Mouse (Mus musculus) midbrain, embryonic 11.5 days (tissue): ENCODE measurements at regions not wholly inside any gene's neighbourhood (a gene's known extent, or its start where the extent isn't known, plus 50 kb on each side); places are given as distances from the start of the nearest gene placed in this dataset.

ENCODE experiments used
- ATAC-seq: fragments of 200-750 bp; cut with Nextera tagmentation; 2 replicates; pipeline ENCODE4 v1.8.0; 2017; ENCODE audit warnings: moderate TSS enrichment, moderate library complexity; ENCODE audit not compliant: low FRiP score
- DNase-seq: peaks from one replicate; pipeline ENCODE4 v3.0.0; 2015; ENCODE audit warnings: low spot score; ENCODE audit errors: missing footprints
- H3K27ac ChIP-seq: fragments of 300-500 bp; sonication (generic); 2 replicates; pipeline ENCODE4 v1.5.1; 2014; ENCODE audit warnings: low read depth, low read length
- H3K27me3 ChIP-seq: fragments of 300-500 bp; sonication (generic); 2 replicates; pipeline ENCODE4 v1.6.1; 2014; ENCODE audit warnings: mild to moderate bottlenecking, low read length, moderate library complexity, mixed read lengths; ENCODE audit not compliant: control insufficient read depth, insufficient read depth
- H3K36me3 ChIP-seq: fragments of 300-500 bp; sonication (generic); 2 replicates; pipeline ENCODE4 v1.6.1; 2014; ENCODE audit warnings: mild to moderate bottlenecking, low read length, moderate library complexity, mixed read lengths; ENCODE audit not compliant: control insufficient read depth, insufficient read depth
- H3K4me1 ChIP-seq: fragments of 300-500 bp; sonication (generic); 2 replicates; pipeline ENCODE4 v1.6.1; 2014; ENCODE audit warnings: low read length; ENCODE audit not compliant: control insufficient read depth, insufficient read depth
- H3K4me2 ChIP-seq: fragments of 300-500 bp; sonication (generic); 2 replicates; pipeline ENCODE4 v1.6.1; 2014; ENCODE audit warnings: mild to moderate bottlenecking, moderate library complexity
- H3K4me3 ChIP-seq: fragments of 300-500 bp; sonication (generic); 2 replicates; pipeline ENCODE4 v1.5.1; 2014; ENCODE audit warnings: low read depth, low read length
- H3K9ac ChIP-seq: fragments of 300-500 bp; sonication (generic); 2 replicates; pipeline ENCODE4 v1.6.1; 2014; ENCODE audit warnings: low read length
- H3K9me3 ChIP-seq: fragments of 300-500 bp; sonication (generic); 2 replicates; pipeline ENCODE4 v1.6.1; 2016; ENCODE audit warnings: low read length; ENCODE audit not compliant: control insufficient read depth
- WGBS: fragments of 180-500 bp; shearing (Covaris S2); extraction: QIAGEN DNeasy Blood & Tissue Kit; methylation state at CpG from one replicate; pipeline ENCODE4 v1.1.7; 2014; 5-methylcytosine and 5-hydroxymethylcytosine counted together

DNA sequence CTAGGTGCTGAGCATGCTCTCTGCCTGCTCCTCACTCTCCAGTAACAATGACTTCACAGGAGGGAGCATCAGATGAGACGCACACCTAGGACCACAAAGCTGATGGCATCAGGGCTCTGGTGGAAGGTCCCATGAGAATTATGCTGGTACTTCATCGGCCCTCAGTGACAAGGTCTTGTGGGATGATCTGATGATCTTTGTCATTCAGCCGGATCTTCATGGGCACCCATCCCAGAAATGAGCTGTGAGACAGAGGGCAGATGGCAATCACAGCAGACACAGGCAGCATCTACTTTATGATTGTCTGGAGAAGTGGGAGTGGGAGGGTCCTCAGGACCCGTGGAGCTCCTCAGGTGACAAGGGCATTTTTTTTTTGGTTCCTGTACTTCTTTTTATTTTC lies 114.7 kb upstream of the Ctnnb1 start:
- DNase-seq (no peak), ATAC-seq (no peak)
- no peaks in the 10 kb centered on the region for H3K36me3 ChIP-seq
- H3K4me1 ChIP-seq: no peaks in the 10 kb centered on the region
- H3K4me3 ChIP-seq: no peak overlapping the region
- 81% methylated on average over 4 of the region's 4 CpGs for WGBS
- no peak overlapping the region for H3K9ac ChIP-seq
- H3K9me3 ChIP-seq: no peaks in the 10 kb centered on the region
- H3K27me3 ChIP-seq: no peaks in the 10 kb centered on the region
- H3K4me2 ChIP-seq: no peak overlapping the region
- H3K27ac ChIP-seq: no peak overlapping the region

DNA sequence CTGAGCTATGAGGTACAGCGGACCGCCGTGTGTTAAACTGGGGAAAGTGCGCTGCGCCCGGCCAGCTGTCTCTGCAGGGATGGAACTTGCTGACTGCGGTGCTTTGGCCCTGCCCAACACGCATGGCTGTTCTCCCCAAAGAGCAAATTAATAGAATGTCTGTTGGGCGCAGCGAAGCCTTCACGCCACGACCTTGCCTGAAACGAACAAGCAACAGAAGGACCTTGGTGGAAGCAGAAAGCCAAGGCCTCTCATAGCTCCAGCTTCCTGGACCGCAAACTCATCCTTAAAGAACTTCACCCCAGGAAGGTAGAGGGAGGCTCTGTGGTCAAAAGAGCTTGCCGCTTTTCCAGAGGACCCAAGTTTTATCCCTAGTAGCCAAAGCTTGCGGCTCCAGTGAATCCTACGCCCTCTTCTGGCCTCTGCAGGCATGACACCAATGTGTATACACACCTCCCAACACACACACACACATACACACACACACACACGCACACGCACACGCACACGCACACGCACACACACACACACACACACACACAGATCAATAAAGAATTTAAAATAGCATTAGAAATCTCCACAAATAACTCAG lies 110.2 kb upstream of the Ctnnb1 start:
- Histone ChIP-seq H3K36me3 (no peaks in the 10 kb centered on the region), H3K27me3 (no peaks in the 10 kb centered on the region), H3K4me2 (no peak overlapping the region), H3K27ac (no peak overlapping the region), H3K4me3 (no peak overlapping the region), H3K4me1 (no peaks in the 10 kb centered on the region), H3K9ac (no peak overlapping the region), H3K9me3 (no peaks in the 10 kb centered on the region)
- 88% methylated on average over 22 of the region's 22 CpGs for WGBS
- DNase-seq (no peak), ATAC-seq (no peak)

DNA sequence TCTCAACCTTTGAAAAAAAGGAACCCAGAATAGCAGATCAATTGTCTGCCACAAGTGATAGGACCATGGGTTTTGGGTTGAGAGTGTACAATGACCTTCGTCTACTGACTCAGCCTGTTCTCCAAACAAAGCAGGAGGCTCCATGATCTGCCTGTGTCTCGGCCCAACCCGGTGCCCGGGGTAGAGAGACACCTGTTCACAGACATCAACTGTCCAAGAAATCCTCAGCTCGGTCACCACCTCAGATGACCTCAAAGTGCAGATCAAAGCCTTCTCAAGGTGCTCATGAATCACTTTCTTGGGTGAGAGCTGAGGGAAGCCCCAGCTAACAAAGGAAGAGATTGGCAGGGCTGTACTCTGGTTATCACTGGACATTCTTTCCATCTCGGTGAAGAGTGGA lies 108.1 kb upstream of the Ctnnb1 start:
- Histone ChIP-seq H3K4me1 (no peaks in the 10 kb centered on the region), H3K9ac (no peak overlapping the region), H3K27ac (no peak overlapping the region), H3K27me3 (no peaks in the 10 kb centered on the region), H3K9me3 (no peaks in the 10 kb centered on the region), H3K4me3 (no peak overlapping the region), H3K36me3 (no peaks in the 10 kb centered on the region), H3K4me2 (no peak overlapping the region)
- no peak for ATAC-seq
- WGBS: 92% methylated on average over 6 of the region's 6 CpGs
- no peak for DNase-seq

DNA sequence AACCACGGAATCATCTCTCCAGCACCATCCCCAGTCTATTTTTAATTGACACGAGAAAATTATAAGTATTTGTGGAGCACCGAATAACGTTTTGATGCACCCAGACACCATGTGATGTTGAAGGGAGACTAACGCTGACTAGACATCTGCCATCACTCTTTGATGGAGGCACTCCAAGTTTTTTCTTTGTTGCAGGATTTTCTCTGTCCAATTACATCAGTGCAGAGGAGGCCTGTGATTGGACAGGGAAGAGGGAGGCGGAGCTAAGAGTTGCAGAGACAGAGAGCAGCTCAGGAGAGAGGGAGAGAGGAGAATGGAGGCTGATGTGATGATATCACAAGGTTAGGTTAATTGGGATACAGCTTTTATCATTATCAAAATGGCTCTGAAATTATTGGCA lies 105.6 kb upstream of the Ctnnb1 start:
- no peaks in the 10 kb centered on the region for H3K9me3 ChIP-seq
- no peak overlapping the region for H3K4me3 ChIP-seq
- no peak overlapping the region for H3K9ac ChIP-seq
- DNase-seq (no peak), ATAC-seq (no peak)
- no peaks in the 10 kb centered on the region for H3K27me3 ChIP-seq
- H3K4me1 ChIP-seq: no peaks in the 10 kb centered on the region
- no peak overlapping the region for H3K27ac ChIP-seq
- H3K36me3 ChIP-seq: no peaks in the 10 kb centered on the region
- H3K4me2 ChIP-seq: no peak overlapping the region
- whole genome bisulfite sequencing: 74% methylated on average over 6 of the region's 6 CpGs

DNA sequence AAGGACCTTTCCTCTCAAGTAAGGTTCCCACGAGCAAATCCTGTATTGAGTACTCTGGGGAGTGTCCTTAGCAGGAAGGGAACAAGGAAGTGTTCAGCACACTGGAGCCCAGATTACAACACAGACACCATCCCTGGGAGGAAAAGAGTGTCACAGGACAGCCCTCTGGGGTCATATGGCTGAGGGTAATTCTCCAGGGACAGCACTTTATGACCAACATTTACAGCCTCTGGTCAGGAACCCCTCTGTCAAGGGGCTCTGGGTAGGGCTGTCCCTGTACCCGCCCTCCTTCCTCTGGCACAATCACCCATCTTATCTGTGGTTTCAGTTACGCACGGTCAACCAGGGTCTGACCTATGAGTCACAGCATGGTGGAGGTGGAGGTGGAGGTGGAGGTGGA lies 102.8 kb upstream of the Ctnnb1 start:
- Histone ChIP-seq H3K9ac (no peak overlapping the region), H3K4me3 (no peak overlapping the region), H3K27ac (no peak overlapping the region), H3K27me3 (no peaks in the 10 kb centered on the region), H3K4me1 (no peaks in the 10 kb centered on the region), H3K4me2 (no peak overlapping the region), H3K9me3 (no peaks in the 10 kb centered on the region), H3K36me3 (no peaks in the 10 kb centered on the region)
- ATAC-seq (no peak), DNase-seq (no peak)
- 90% methylated on average over 4 of the region's 4 CpGs for WGBS

DNA sequence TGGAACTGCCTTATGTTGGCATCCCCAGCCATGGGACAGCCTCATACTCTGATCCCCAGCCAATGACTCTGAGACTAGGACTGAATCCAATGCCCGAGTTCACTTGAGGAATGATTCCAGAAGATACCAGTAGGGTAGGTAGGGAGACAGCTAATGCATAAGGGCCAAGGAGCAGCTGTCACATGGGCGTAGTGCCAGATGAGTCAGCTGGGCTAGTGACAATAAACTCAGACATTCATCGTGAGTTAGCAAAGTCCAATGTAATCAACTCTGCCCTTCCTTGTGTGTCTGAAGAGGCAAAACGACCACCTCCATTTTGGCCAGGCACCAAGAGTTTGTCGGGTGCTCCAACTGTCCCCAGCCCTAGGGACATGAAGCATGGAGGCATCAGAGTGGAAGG lies 98.5 kb upstream of the Ctnnb1 start:
- H3K4me3 ChIP-seq: no peak overlapping the region
- 84% methylated on average over 5 of the region's 5 CpGs for WGBS

DNA sequence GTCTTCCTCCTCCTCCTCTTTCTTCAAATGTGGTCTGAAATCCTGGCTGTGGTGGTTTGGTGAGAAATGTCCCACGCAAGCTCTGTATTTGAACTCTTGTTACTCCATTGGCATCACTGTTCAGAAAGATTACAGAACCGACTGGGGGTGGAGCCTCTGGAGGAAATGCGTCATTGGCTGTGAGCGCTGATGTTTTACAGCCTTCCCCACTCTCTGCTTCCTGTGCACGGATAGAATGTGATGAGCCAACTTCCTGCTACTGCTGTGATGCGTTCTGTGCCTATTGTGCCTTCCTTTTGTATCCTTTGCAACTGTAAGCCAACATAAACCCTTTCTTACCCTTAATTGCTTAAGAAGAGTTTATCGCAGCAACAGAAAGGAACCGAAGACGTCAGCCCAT lies 94.8 kb upstream of the Ctnnb1 start:
- H3K4me3 ChIP-seq: no peak overlapping the region
- WGBS: 91% methylated on average over 9 of the region's 9 CpGs
- H3K9ac ChIP-seq: no peak overlapping the region
- H3K4me1 ChIP-seq: no peaks in the 10 kb centered on the region
- H3K4me2 ChIP-seq: no peak overlapping the region
- H3K36me3 ChIP-seq: no peaks in the 10 kb centered on the region
- H3K27me3 ChIP-seq: no peaks in the 10 kb centered on the region
- DNase-seq (no peak), ATAC-seq (no peak)
- H3K9me3 ChIP-seq: no peaks in the 10 kb centered on the region
- H3K27ac ChIP-seq: no peak overlapping the region

More for the DNA sequence above, 98.5 kb upstream of the Ctnnb1 start:
- Histone ChIP-seq H3K9ac (no peak overlapping the region), H3K4me2 (no peak overlapping the region), H3K27me3 (no peaks in the 10 kb centered on the region), H3K27ac (no peak overlapping the region), H3K4me1 (no peaks in the 10 kb centered on the region), H3K9me3 (no peaks in the 10 kb centered on the region), H3K36me3 (no peaks in the 10 kb centered on the region)
- DNase-seq (no peak), ATAC-seq (no peak)

DNA sequence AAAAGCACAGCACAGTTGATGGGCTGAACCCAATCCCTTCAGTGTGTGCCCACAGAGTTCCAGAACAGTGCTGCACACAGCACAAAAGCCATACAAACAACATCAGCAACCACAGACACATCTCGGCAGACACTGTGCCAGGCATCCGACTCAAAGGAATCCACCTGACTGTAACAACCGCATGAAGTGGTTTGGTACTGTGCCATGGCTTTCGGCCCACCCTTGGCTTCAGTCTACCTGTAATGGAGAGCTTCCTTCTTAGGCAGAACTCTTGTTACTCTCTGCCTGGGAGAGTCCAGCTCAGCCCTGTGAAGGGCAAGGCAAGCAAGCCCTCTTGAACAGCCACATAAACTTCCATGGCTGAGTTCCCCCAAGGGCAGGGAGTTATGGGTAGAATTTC lies 93.4 kb upstream of the Ctnnb1 start:
- no peak overlapping the region for H3K9ac ChIP-seq
- H3K4me2 ChIP-seq: no peak overlapping the region
- ATAC-seq (no peak), DNase-seq (no peak)
- no peaks in the 10 kb centered on the region for H3K27me3 ChIP-seq
- no peaks in the 10 kb centered on the region for H3K36me3 ChIP-seq
- 94% methylated on average over 4 of the region's 4 CpGs for WGBS
- no peak overlapping the region for H3K27ac ChIP-seq
- H3K4me3 ChIP-seq: no peak overlapping the region
- H3K9me3 ChIP-seq: no peaks in the 10 kb centered on the region
- H3K4me1 ChIP-seq: no peaks in the 10 kb centered on the region

DNA sequence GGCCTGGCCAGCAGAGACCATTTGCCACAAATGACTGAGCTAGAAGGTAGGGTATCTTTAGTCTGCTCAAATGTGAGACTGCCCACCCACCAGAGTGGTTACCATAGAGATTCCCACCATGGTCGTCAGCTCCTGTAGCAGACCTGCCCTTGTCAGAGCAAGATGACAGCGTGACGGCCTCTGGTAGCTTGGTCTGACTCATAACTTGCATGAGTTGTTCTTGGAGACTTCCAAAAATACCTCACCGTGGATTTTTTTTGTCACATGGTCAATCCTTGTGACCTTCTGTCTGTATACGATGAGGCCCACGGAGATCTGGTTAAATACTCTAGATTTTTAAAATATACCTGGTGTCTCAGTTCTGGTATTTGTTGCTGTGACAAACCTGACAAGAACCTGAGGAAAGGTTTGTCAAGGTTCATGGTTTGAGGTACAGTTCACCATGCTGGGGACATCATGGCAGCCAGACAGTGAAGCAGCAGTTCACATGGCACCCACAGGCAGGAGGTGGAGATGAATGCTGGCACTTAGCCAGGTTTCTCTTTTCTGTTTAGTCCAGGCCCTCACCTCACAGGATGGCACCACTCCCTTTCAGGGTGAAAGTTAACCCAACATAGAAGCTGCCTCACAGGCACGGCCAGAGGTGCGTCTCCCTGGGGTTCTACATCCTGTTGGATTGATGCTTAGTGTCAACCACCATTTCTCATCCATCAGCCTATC lies 91.4 kb upstream of the Ctnnb1 start:
- WGBS: 86% methylated on average over 8 of the region's 8 CpGs
- Histone ChIP-seq H3K4me2 (no peak overlapping the region), H3K9me3 (no peaks in the 10 kb centered on the region), H3K27ac (no peak overlapping the region), H3K27me3 (no peaks in the 10 kb centered on the region), H3K9ac (no peak overlapping the region), H3K36me3 (no peaks in the 10 kb centered on the region), H3K4me1 (no peaks in the 10 kb centered on the region), H3K4me3 (no peak overlapping the region)
- DNase-seq (no peak), ATAC-seq (no peak)
